ENCODE assay signal across 13 mouse cellular contexts in the genomic region with DNA sequence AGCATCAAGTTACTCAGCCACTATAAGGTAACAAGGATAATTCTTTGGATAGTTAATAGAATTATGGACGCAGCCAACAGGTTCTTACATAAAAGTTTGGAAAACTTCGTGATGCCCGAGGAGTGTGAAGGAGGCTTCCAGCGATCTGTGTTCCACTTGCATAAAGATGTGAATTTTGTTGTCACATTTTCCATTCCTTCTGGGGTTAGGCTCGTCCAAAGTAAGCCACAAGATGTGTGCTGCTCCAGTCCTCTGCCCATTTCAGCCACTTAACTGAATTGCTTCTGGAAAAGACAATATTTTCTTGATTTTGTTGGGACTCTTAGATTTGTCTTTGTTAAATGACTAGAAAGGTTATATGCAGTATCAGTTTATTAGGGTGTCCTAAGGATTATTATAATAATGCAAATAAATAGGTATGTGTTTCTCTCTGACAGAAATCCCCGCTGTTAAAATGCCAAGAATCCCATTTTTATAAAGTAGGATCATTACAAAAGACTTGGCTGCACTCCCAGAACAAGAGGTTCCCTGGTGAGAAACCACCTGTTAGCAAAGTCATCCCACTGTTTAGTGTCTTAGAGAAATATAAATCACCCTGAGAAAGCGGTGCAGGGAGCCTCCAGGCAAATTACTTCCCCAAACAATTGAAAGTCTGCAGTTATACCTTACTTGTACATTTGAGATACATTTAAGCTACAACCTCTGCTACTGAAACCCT. TPM values are rescaled to one million over a fixed set of nuclear protein-coding genes. Genes with fewer than 3 reads are reported as not detected.
DNase-seq lines count a peak whose midpoint lies in the region; ATAC-seq and TF ChIP-seq lines count a peak whose summit lies in the region.
"Had no signal": no experiment of that assay in that cellular context is flagged by ENCODE, and none has a peak within 500 bp of the region (broad histone marks: within the 10 kb centered on the region; RNA-seq: fewer than 3 reads in every experiment).

No protein-coding gene starts in this region.

- no peak for TF ChIP-seq POLR2A in brain, embryonic 14.5 days (IDR thresholded peaks at IDR 0.05; ENCODE audit: borderline replicate concordance, extremely low read depth, insufficient read depth, insufficient read length, poor library complexity, severe bottlenecking)

- H3K9me3 ChIP-seq in forebrain, embryonic 14.5 days (replicated peaks; ENCODE audit: control insufficient read depth, low read length), result no peaks in the 10 kb centered on the region
- no peaks in the 10 kb centered on the region for H3K9me3 ChIP-seq in forebrain, embryonic 12.5 days
- H3K9me3 ChIP-seq: heart, embryonic 15.5 days; kidney, embryonic 15.5 days; neural tube, embryonic 13.5 days had no signal

- H3K9ac ChIP-seq in forebrain, embryonic 14.5 days (ENCODE audit: low read length), result no peak overlapping the region
- H3K9ac ChIP-seq in forebrain, embryonic 12.5 days, result no peak overlapping the region
- H3K9ac ChIP-seq: heart, embryonic 15.5 days; kidney, embryonic 15.5 days; neural tube, embryonic 13.5 days had no signal

- TF ChIP-seq CTCF in brain, embryonic 14.5 days (IDR thresholded peaks at IDR 0.05; ENCODE audit: borderline replicate concordance, extremely low read depth, insufficient read depth, insufficient read length), result no peak

- H3K4me3 ChIP-seq in forebrain, embryonic 14.5 days (ENCODE audit: low read depth, low read length), result no peak overlapping the region
- no peak overlapping the region for H3K4me3 ChIP-seq in forebrain, embryonic 12.5 days (replicated peaks)
- H3K4me3 ChIP-seq: heart, embryonic 15.5 days; kidney, embryonic 15.5 days; neural tube, embryonic 13.5 days had no signal

- no peaks in the 10 kb centered on the region for H3K36me3 ChIP-seq in forebrain, embryonic 14.5 days (ENCODE audit: control insufficient read depth, insufficient read depth, low read length)
- no peaks in the 10 kb centered on the region for H3K36me3 ChIP-seq in forebrain, embryonic 12.5 days (replicated peaks)
- H3K36me3 ChIP-seq: heart, embryonic 15.5 days; kidney, embryonic 15.5 days; neural tube, embryonic 13.5 days had no signal

- 0 out of 2 replicates have a peak, but pooled peaks cover 4% of the 10 kb centered on the region for H3K4me1 ChIP-seq in forebrain, embryonic 14.5 days (ENCODE audit: control insufficient read depth, insufficient read depth, low read length)
- H3K4me1 ChIP-seq in forebrain, embryonic 12.5 days, result no peaks in the 10 kb centered on the region
- H3K4me1 ChIP-seq: heart, embryonic 15.5 days; kidney, embryonic 15.5 days had no signal

- H3K4me2 ChIP-seq in forebrain, embryonic 14.5 days (ENCODE audit: low read length), result no peak overlapping the region
- no peak overlapping the region for H3K4me2 ChIP-seq in forebrain, embryonic 12.5 days
- H3K4me2 ChIP-seq: heart, embryonic 15.5 days; kidney, embryonic 15.5 days; neural tube, embryonic 13.5 days had no signal

- WGBS in forebrain, embryonic 14.5 days, result 65% methylated on average over 7 of the region's 7 CpGs
- 76% methylated on average over 7 of the region's 7 CpGs for WGBS in forebrain, embryonic 12.5 days

- no peaks in the 10 kb centered on the region for H3K27me3 ChIP-seq in forebrain, embryonic 14.5 days (replicated peaks; ENCODE audit: control insufficient read depth, insufficient read depth, low read length)
- no peaks in the 10 kb centered on the region for H3K27me3 ChIP-seq in forebrain, embryonic 12.5 days
- H3K27me3 ChIP-seq: heart, embryonic 15.5 days; kidney, embryonic 15.5 days; neural tube, embryonic 13.5 days had no signal

- DNase-seq in forebrain, embryonic 14.5 days (ENCODE audit: low spot score), result peak; percentile 64
- DNase-seq in left cerebral cortex, postnatal 14 days (ENCODE audit: low spot score in 2 of 2), result peak; percentile 26 to 46
- DNase-seq in left cerebral cortex, adult 11 months (ENCODE audit: low spot score), result no peak
- peak; percentile 55 for DNase-seq in brain, embryonic 14.5 days (ENCODE audit: low read depth)
- peak; percentile 89 to 92 for DNase-seq in cerebellum, postnatal 14 days
- DNase-seq in retina, embryonic 14.5 days (ENCODE audit: low spot score), result no peak
- no peak for DNase-seq in urinary bladder, postnatal 10 days (ENCODE audit: low spot score)
- DNase-seq: lung, postnatal 36 days had no signal

- intact Hi-C loops in left cerebral cortex, postnatal 14 days (cut with DNase I), result no loop called here

- ATAC-seq in forebrain, embryonic 14.5 days, result no peak
- no peak for ATAC-seq in forebrain, embryonic 12.5 days (ENCODE audit: low FRiP score)
- ATAC-seq: midbrain, embryonic 16.5 days had no signal

- H3K27ac ChIP-seq in forebrain, embryonic 14.5 days (ENCODE audit: low read depth, low read length), result no peak overlapping the region
- no peak overlapping the region for H3K27ac ChIP-seq in forebrain, embryonic 12.5 days
- H3K27ac ChIP-seq: heart, embryonic 15.5 days; kidney, embryonic 15.5 days; neural tube, embryonic 13.5 days had no signal

RNA-seq across cellular contexts. Expression of gene Map2, which starts 36.2 kb away (rescaled TPM):
- 298 and 382 TPM in 2 replicates for polyA plus RNA-seq in forebrain, embryonic 14.5 days (2014; fragmentation: Nextera tagmentation; extraction: Ambion mirVana)
- 339 and 369 TPM in 2 replicates for polyA plus RNA-seq in forebrain, embryonic 12.5 days (2016; fragmentation: Nextera tagmentation; extraction: Ambion mirVana)
- 100 to 1,000 TPM; 919 to 976 TPM for total RNA-seq in left cerebral cortex, postnatal 14 days (2021)
- 366 and 500 TPM in 2 replicates for polyA plus RNA-seq in brain, embryonic 14.5 days (2012; rRNA removed)

Comparison
In these comparisons a context has a peak if more than half of its experiments do, and no peak if none do; other contexts are left out.
1. DNase-seq: peak in forebrain, embryonic 14.5 days (single experiment), left cerebral cortex, postnatal 14 days (2 of 2), brain, embryonic 14.5 days (single experiment) and cerebellum, postnatal 14 days (2 of 2); none in left cerebral cortex, adult 11 months (single experiment), retina, embryonic 14.5 days (single experiment) and urinary bladder, postnatal 10 days (single experiment).